ENCODE assay signal across 11 mouse cellular contexts in genomic region chr14:19769441-19770200, GRCm38 (mm10). TPM values are rescaled to one million over a fixed set of nuclear protein-coding genes. Genes with fewer than 3 reads are reported as not detected.
DNase-seq lines count a peak whose midpoint lies in the region; ATAC-seq and TF ChIP-seq lines count a peak whose summit lies in the region.
"Had no signal": no experiment of that assay in that cellular context is flagged by ENCODE, and none has a peak within 500 bp of the region (broad histone marks: within the 10 kb centered on the region; RNA-seq: fewer than 3 reads in every experiment).

No protein-coding gene starts in this region.

- 64% methylated on average over 6 of the region's 6 CpGs for WGBS in liver, postnatal 0 days (ENCODE audit: insufficient replicate concordance)
- WGBS in neural tube, embryonic 11.5 days, result 33% methylated on average over 6 of the region's 6 CpGs
- WGBS in forebrain, postnatal 0 days, result 52% methylated on average over 6 of the region's 6 CpGs

- H3K9ac ChIP-seq in liver, postnatal 0 days (replicated peaks), result no peak overlapping the region
- H3K9ac ChIP-seq in neural tube, embryonic 11.5 days (ENCODE audit: low read length), result no peak overlapping the region
- H3K9ac ChIP-seq in forebrain, postnatal 0 days, result no peak overlapping the region
- H3K9ac ChIP-seq: forebrain, embryonic 15.5 days had no signal

- no peak overlapping the region for H3K4me2 ChIP-seq in liver, postnatal 0 days (ENCODE audit: low read depth, low read length)
- no peak overlapping the region for H3K4me2 ChIP-seq in neural tube, embryonic 11.5 days (ENCODE audit: low read depth)
- H3K4me2 ChIP-seq in forebrain, postnatal 0 days (ENCODE audit: low read depth), result no peak overlapping the region
- H3K4me2 ChIP-seq: forebrain, embryonic 15.5 days had no signal

- ATAC-seq in liver, postnatal 0 days, result no peak
- ATAC-seq in neural tube, embryonic 11.5 days (ENCODE audit: insufficient read depth, low FRiP score, low TSS enrichment), result no peak
- ATAC-seq in forebrain, postnatal 0 days, result no peak
- ATAC-seq: forebrain, embryonic 15.5 days had no signal

- H3K27ac ChIP-seq in liver, postnatal 0 days (ENCODE audit: low read depth), result no peak overlapping the region
- H3K27ac ChIP-seq in neural tube, embryonic 11.5 days (ENCODE audit: low read depth, low read length), result no peak overlapping the region
- H3K27ac ChIP-seq in forebrain, postnatal 0 days (ENCODE audit: low read depth, low read length), result no peak overlapping the region
- H3K27ac ChIP-seq: forebrain, embryonic 15.5 days had no signal

- H3K27me3 ChIP-seq in liver, postnatal 0 days (ENCODE audit: insufficient read depth, low read length), result no peaks in the 10 kb centered on the region
- H3K27me3 ChIP-seq in neural tube, embryonic 11.5 days (ENCODE audit: control insufficient read depth, insufficient read depth, low read length), result no peaks in the 10 kb centered on the region
- no peaks in the 10 kb centered on the region for H3K27me3 ChIP-seq in forebrain, postnatal 0 days (ENCODE audit: insufficient read depth, low read length)
- H3K27me3 ChIP-seq: forebrain, embryonic 15.5 days; megakaryocyte, embryonic 14.5 days had no signal

- H3K36me3 ChIP-seq in liver, postnatal 0 days (replicated peaks; ENCODE audit: insufficient read depth, low read length), result no peaks in the 10 kb centered on the region
- H3K36me3 ChIP-seq in neural tube, embryonic 11.5 days (ENCODE audit: control insufficient read depth, insufficient read depth, low read length), result no peaks in the 10 kb centered on the region
- no peaks in the 10 kb centered on the region for H3K36me3 ChIP-seq in forebrain, postnatal 0 days (ENCODE audit: insufficient read depth)
- H3K36me3 ChIP-seq: forebrain, embryonic 15.5 days; G1E had no signal

- H3K9me3 ChIP-seq in liver, postnatal 0 days (ENCODE audit: low read length), result no peaks in the 10 kb centered on the region
- H3K9me3 ChIP-seq in neural tube, embryonic 11.5 days (ENCODE audit: control insufficient read depth, low read length), result no peaks in the 10 kb centered on the region
- no peaks in the 10 kb centered on the region for H3K9me3 ChIP-seq in forebrain, postnatal 0 days (ENCODE audit: low read length)
- H3K9me3 ChIP-seq: forebrain, embryonic 15.5 days; G1E; megakaryocyte, embryonic 14.5 days had no signal

- H3K4me1 ChIP-seq in liver, postnatal 0 days (ENCODE audit: insufficient read depth), result peaks cover 17% of the 10 kb centered on the region
- peaks cover 13% of the 10 kb centered on the region for H3K4me1 ChIP-seq in neural tube, embryonic 11.5 days (ENCODE audit: control insufficient read depth, insufficient read depth, low read length)
- no peaks in the 10 kb centered on the region for H3K4me1 ChIP-seq in forebrain, postnatal 0 days (ENCODE audit: insufficient read depth)

- no peak overlapping the region for H3K4me3 ChIP-seq in liver, postnatal 0 days (ENCODE audit: low read depth, low read length)
- no peak overlapping the region for H3K4me3 ChIP-seq in neural tube, embryonic 11.5 days (ENCODE audit: low read depth, low read length)
- no peak overlapping the region for H3K4me3 ChIP-seq in forebrain, postnatal 0 days (ENCODE audit: low read depth, low read length)
- H3K4me3 ChIP-seq: forebrain, embryonic 15.5 days; megakaryocyte, embryonic 14.5 days had no signal

- TF ChIP-seq CTCF in liver, postnatal 0 days (IDR thresholded peaks at IDR 0.05; ENCODE audit: low read depth), result no peak
- no peak for TF ChIP-seq CTCF in forebrain, postnatal 0 days (IDR thresholded peaks at IDR 0.05; ENCODE audit: low read depth)

- TF ChIP-seq EP300 in liver, postnatal 0 days (IDR thresholded peaks at IDR 0.05; ENCODE audit: low read depth), result no peak

- DNase-seq in liver, result peak; percentile 33
- no peak for DNase-seq in liver, postnatal 0 days
- peak; percentile 67 for DNase-seq in embryo, embryonic 11 days
- peak; percentile 34 for DNase-seq in kidney, adult 18-20 months
- peak; percentile 34 for DNase-seq in neural tube, embryonic 11.5 days (ENCODE audit: low spot score)
- DNase-seq in left cerebral cortex, adult 18-20 months (ENCODE audit: low spot score in 2 of 2), result no peak
- DNase-seq in cerebellum, adult 9-10 months, result no peak
- no peak for DNase-seq in forebrain, postnatal 0 days

RNA-seq across cellular contexts. Expression of gene Nid2, which starts 18.6 kb away (rescaled TPM):
- 4.9 and 5.9 TPM in 2 replicates for polyA plus RNA-seq in liver, postnatal 0 days (2015; fragmentation: Nextera tagmentation; extraction: Ambion mirVana)
- 61.2 and 63.0 TPM in 2 replicates for polyA plus RNA-seq in neural tube, embryonic 11.5 days (2014; fragmentation: Nextera tagmentation; extraction: Ambion mirVana)
- 1 to 10 TPM; 1.8 to 2.1 TPM for total RNA-seq in left cerebral cortex, adult 18-20 months (2021)
- total RNA-seq in forebrain, postnatal 0 days (2014; rRNA removed), result 17.3 and 26.8 TPM in 2 replicates
- 18.5 and 18.6 TPM in 2 replicates for polyA plus RNA-seq in forebrain, postnatal 0 days (2015; fragmentation: Nextera tagmentation; extraction: Ambion mirVana)

RNA-seq across cellular contexts. Expression of gene Rtraf, which starts 54.0 kb away (rescaled TPM):
- polyA plus RNA-seq in liver, postnatal 0 days (2015; fragmentation: Nextera tagmentation; extraction: Ambion mirVana), result 100 and 106 TPM in 2 replicates
- polyA plus RNA-seq in neural tube, embryonic 11.5 days (2014; fragmentation: Nextera tagmentation; extraction: Ambion mirVana), result 236 and 241 TPM in 2 replicates
- total RNA-seq in left cerebral cortex, adult 18-20 months (2021), result 10 to 100 TPM; 43.5 to 45.1 TPM
- total RNA-seq in forebrain, postnatal 0 days (2014; rRNA removed), result 95.1 and 155 TPM in 2 replicates
- 153 and 193 TPM in 2 replicates for polyA plus RNA-seq in forebrain, postnatal 0 days (2015; fragmentation: Nextera tagmentation; extraction: Ambion mirVana)

Comparison
In these comparisons a context has a peak if more than half of its experiments do, and no peak if none do; other contexts are left out.
1. DNase-seq: peak in liver (single experiment), embryo, embryonic 11 days (single experiment), kidney, adult 18-20 months (single experiment) and neural tube, embryonic 11.5 days (single experiment); none in liver, postnatal 0 days (single experiment), left cerebral cortex, adult 18-20 months (0 of 2), cerebellum, adult 9-10 months (single experiment) and forebrain, postnatal 0 days (single experiment).